Comparison of ENCODE assay signal across 9 mouse cellular contexts in the genomic region with DNA sequence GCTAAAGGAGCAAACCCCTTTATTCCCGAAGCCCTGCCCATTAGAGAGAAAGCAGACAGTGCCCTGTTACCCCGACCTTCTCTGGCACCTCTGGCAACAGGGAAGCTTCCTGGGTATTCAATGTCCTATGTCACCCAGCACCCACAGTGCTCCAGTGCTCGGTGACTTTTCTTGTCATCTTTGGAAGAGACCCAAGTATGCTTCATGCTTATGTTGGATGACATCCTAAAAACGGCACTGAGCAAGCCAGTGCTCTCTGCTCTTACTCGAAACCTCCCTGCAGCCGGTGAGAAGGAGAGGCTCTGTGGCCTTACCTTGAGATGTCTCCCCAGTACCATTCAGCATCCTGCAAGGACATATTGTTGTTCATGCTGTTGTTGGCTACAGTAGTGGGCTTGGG.
DNase-seq lines count a peak whose midpoint lies in the region; ATAC-seq and TF ChIP-seq lines count a peak whose summit lies in the region.
"Had no signal": no experiment of that assay in that cellular context is flagged by ENCODE, and none has a peak within 500 bp of the region (broad histone marks: within the 10 kb centered on the region; RNA-seq: fewer than 3 reads in every experiment).

No protein-coding gene starts in this region.

- peak overlapping the region; percentile 98 for H3K4me2 ChIP-seq in hindbrain, postnatal 0 days (ENCODE audit: low read depth, low read length)
- H3K4me2 ChIP-seq in neural tube, embryonic 15.5 days: peak overlapping the region; percentile 94
- no peak overlapping the region for H3K4me2 ChIP-seq in forebrain, embryonic 14.5 days (ENCODE audit: low read length)

- WGBS in hindbrain, postnatal 0 days: 35% methylated on average over 6 of the region's 6 CpGs
- 67% methylated on average over 6 of the region's 6 CpGs for WGBS in neural tube, embryonic 15.5 days
- 73% methylated on average over 6 of the region's 6 CpGs for WGBS in forebrain, embryonic 14.5 days

- peaks cover 9% of the 10 kb centered on the region; the same call in 1 of the 2 replicates for H3K4me1 ChIP-seq in hindbrain, postnatal 0 days (ENCODE audit: insufficient read depth, low read length)
- H3K4me1 ChIP-seq in neural tube, embryonic 15.5 days: peaks cover 42% of the 10 kb centered on the region
- peaks cover 21% of the 10 kb centered on the region for H3K4me1 ChIP-seq in forebrain, embryonic 14.5 days (ENCODE audit: control insufficient read depth, insufficient read depth, low read length)

- DNase-seq in cerebellum, adult 11-12 months: peak; percentile 54
- peak; percentile 20 for DNase-seq in lung, postnatal 10 days
- DNase-seq in lung, postnatal 25 days (ENCODE audit: low spot score): no peak
- no peak for DNase-seq in hindbrain, postnatal 0 days (ENCODE audit: low spot score)
- DNase-seq in B cell, adult 2 months: no peak
- no peak for DNase-seq in forebrain, embryonic 14.5 days (ENCODE audit: low spot score)
- DNase-seq: layer of hippocampus, adult 9-11 months had no signal

- H3K36me3 ChIP-seq in hindbrain, postnatal 0 days (ENCODE audit: insufficient read depth, low read length): peaks cover 25% of the 10 kb centered on the region; the same call in 1 of the 2 replicates
- peaks cover 32% of the 10 kb centered on the region for H3K36me3 ChIP-seq in neural tube, embryonic 15.5 days
- peaks cover 32% of the 10 kb centered on the region for H3K36me3 ChIP-seq in forebrain, embryonic 14.5 days (ENCODE audit: control insufficient read depth, insufficient read depth, low read length)

- no peak for ATAC-seq in cerebellum, adult (ENCODE audit: insufficient number of reproducible peaks, low FRiP score, low TSS enrichment)
- no peak for ATAC-seq in hindbrain, postnatal 0 days
- ATAC-seq in neural tube, embryonic 15.5 days (ENCODE audit: low FRiP score): no peak
- no peak for ATAC-seq in forebrain, embryonic 14.5 days

- no peak overlapping the region for H3K27ac ChIP-seq in hindbrain, postnatal 0 days
- H3K27ac ChIP-seq in neural tube, embryonic 15.5 days (replicated peaks): peak overlapping the region; percentile 43
- no peak overlapping the region for H3K27ac ChIP-seq in forebrain, embryonic 14.5 days (ENCODE audit: low read depth, low read length)

- H3K9me3 ChIP-seq in hindbrain, postnatal 0 days (ENCODE audit: low read length): no peaks in the 10 kb centered on the region
- no peaks in the 10 kb centered on the region for H3K9me3 ChIP-seq in neural tube, embryonic 15.5 days (replicated peaks)
- no peaks in the 10 kb centered on the region for H3K9me3 ChIP-seq in forebrain, embryonic 14.5 days (replicated peaks; ENCODE audit: control insufficient read depth, low read length)

- TF ChIP-seq CTCF in hindbrain, postnatal 0 days (IDR thresholded peaks at IDR 0.05; ENCODE audit: low read depth): no peak

- no peaks in the 10 kb centered on the region for H3K27me3 ChIP-seq in hindbrain, postnatal 0 days (ENCODE audit: insufficient read depth, low read length)
- no peaks in the 10 kb centered on the region for H3K27me3 ChIP-seq in neural tube, embryonic 15.5 days (replicated peaks)
- no peaks in the 10 kb centered on the region for H3K27me3 ChIP-seq in forebrain, embryonic 14.5 days (replicated peaks; ENCODE audit: control insufficient read depth, insufficient read depth, low read length)

- H3K4me3 ChIP-seq in hindbrain, postnatal 0 days (ENCODE audit: low read length): peak overlapping the region; percentile 68
- H3K4me3 ChIP-seq in neural tube, embryonic 15.5 days (replicated peaks): peak overlapping the region; percentile 58
- H3K4me3 ChIP-seq in forebrain, embryonic 14.5 days (ENCODE audit: low read depth, low read length): no peak overlapping the region

- peak overlapping the region; percentile 19; the same call in 1 of the 2 replicates for H3K9ac ChIP-seq in hindbrain, postnatal 0 days (replicated peaks; ENCODE audit: low read length)
- H3K9ac ChIP-seq in neural tube, embryonic 15.5 days (replicated peaks): 0 out of 2 replicates have a peak overlapping the region, but pooled peaks have one; percentile 23
- no peak overlapping the region for H3K9ac ChIP-seq in forebrain, embryonic 14.5 days (ENCODE audit: low read length)

Comparison
In these comparisons a context has a peak if more than half of its experiments do, and no peak if none do; other contexts are left out.
1. DNase-seq: peak in cerebellum, adult 11-12 months (single experiment) and lung, postnatal 10 days (single experiment); none in lung, postnatal 25 days (single experiment), hindbrain, postnatal 0 days (single experiment), B cell, adult 2 months (0 of 2) and forebrain, embryonic 14.5 days (single experiment).